Mouse (Mus musculus): Measurements from ENCODE around the gene Gm8947.
A peak's percentile ranks its signal among the peaks of the same experiment; 100 is the strongest.
"Not testable (repeated sequence)": the region's sequence is repeated elsewhere in the genome, so short reads cannot be mapped to it uniquely, and the experiment has no call there.

The Gm8947 gene

GRCm38 (mm10) chr1:151192075-151192474 lies at the start of gene Gm8947:
Gene Gm8947, plus strand, starts transcription at chr1:151192376.
- DNase-seq (ENCODE audit: low read depth, low spot score), result not testable (repeated sequence)

GRCm38 (mm10) chr1:151144471-151145146 lies 47.6 kb upstream of the Gm8947 start:
- DNase-seq (ENCODE audit: low read depth, low spot score), result no peak

- DNase-seq (ENCODE audit: low read depth, low spot score), result no peak
These were observed 44.4 kb upstream of the Gm8947 start for GRCm38 (mm10) chr1:151147801-151148200.

- no peak for DNase-seq (ENCODE audit: low read depth, low spot score)
These were observed 42.0 kb upstream of the Gm8947 start for GRCm38 (mm10) chr1:151150211-151150610.

GRCm38 (mm10) chr1:151151089-151151488 lies 41.1 kb upstream of the Gm8947 start:
- DNase-seq (ENCODE audit: low read depth, low spot score), result no peak

- DNase-seq (ENCODE audit: low read depth, low spot score), result no peak
These were observed 39.0 kb upstream of the Gm8947 start for GRCm38 (mm10) chr1:151153056-151153652.

GRCm38 (mm10) chr1:151154131-151154530 lies 38.0 kb upstream of the Gm8947 start:
- DNase-seq (ENCODE audit: low read depth, low spot score), result not testable (repeated sequence)

- DNase-seq (ENCODE audit: low read depth, low spot score), result no peak
These were observed 36.0 kb upstream of the Gm8947 start for GRCm38 (mm10) chr1:151156129-151156528.

- no peak for DNase-seq (ENCODE audit: low read depth, low spot score)
These were observed 35.2 kb upstream of the Gm8947 start for GRCm38 (mm10) chr1:151156777-151157632.

GRCm38 (mm10) chr1:151157963-151158856 lies 34.0 kb upstream of the Gm8947 start:
- no peak for DNase-seq (ENCODE audit: low read depth, low spot score)

GRCm38 (mm10) chr1:151158857-151159510 lies 33.2 kb upstream of the Gm8947 start:
- DNase-seq (ENCODE audit: low read depth, low spot score), result no peak

GRCm38 (mm10) chr1:151166031-151166430 lies 26.1 kb upstream of the Gm8947 start:
- DNase-seq (ENCODE audit: low read depth, low spot score), result no peak

GRCm38 (mm10) chr1:151167297-151168047 lies 24.7 kb upstream of the Gm8947 start:
- no peak for DNase-seq (ENCODE audit: low read depth, low spot score)

GRCm38 (mm10) chr1:151168637-151169036 lies 23.5 kb upstream of the Gm8947 start:
- DNase-seq (ENCODE audit: low read depth, low spot score), result no peak

- DNase-seq (ENCODE audit: low read depth, low spot score), result peak; percentile 52
These were observed 20.4 kb upstream of the Gm8947 start for GRCm38 (mm10) chr1:151171572-151172461.

GRCm38 (mm10) chr1:151177030-151177936 lies 14.9 kb upstream of the Gm8947 start:
- peak; percentile 93 for DNase-seq (ENCODE audit: low read depth, low spot score)

- DNase-seq (ENCODE audit: low read depth, low spot score), result no peak
These were observed 14.3 kb upstream of the Gm8947 start for GRCm38 (mm10) chr1:151177937-151178271.

- DNase-seq (ENCODE audit: low read depth, low spot score), result peak; percentile 84
These were observed 13.6 kb upstream of the Gm8947 start for GRCm38 (mm10) chr1:151178505-151179083.
